Comparison of ENCODE assay signal across 23 mouse cellular contexts in the genomic region with DNA sequence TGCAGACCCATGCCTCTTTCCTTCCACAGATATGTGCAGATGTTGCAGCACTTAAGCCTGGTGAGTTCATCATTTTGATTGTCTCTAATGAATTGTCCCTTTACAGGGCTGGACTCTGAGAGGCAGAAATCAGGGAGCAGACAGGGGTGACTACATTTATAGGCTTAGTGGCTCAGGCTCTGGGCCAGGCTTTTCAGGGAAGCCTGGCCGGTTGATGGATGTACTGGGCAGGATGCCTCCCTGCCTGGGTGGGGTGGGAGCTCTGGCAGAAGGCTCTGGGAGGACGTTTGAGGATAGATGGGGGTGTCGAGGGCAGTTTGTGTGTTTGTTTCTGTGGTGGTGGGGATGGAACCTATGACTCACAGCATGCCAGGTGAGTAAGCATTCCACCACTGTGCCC. TPM values are rescaled to one million over a fixed set of nuclear protein-coding genes. Genes with fewer than 3 reads are reported as not detected.
A peak's percentile ranks its signal among the peaks of the same experiment; 100 is the strongest.
DNase-seq lines count a peak whose midpoint lies in the region; ATAC-seq and TF ChIP-seq lines count a peak whose summit lies in the region.
"Had no signal": no experiment of that assay in that cellular context is flagged by ENCODE, and none has a peak within 500 bp of the region (broad histone marks: within the 10 kb centered on the region; RNA-seq: fewer than 3 reads in every experiment).

No protein-coding gene starts in this region.

- no peaks in the 10 kb centered on the region for H3K27me3 ChIP-seq in midbrain, postnatal 0 days (ENCODE audit: insufficient read depth, low read length)
- H3K27me3 ChIP-seq in midbrain, embryonic 15.5 days (replicated peaks), result no peaks in the 10 kb centered on the region
- H3K27me3 ChIP-seq: hindbrain, embryonic 13.5 days; midbrain, embryonic 13.5 days; stomach, embryonic 15.5 days had no signal

- no peaks in the 10 kb centered on the region for H3K36me3 ChIP-seq in midbrain, postnatal 0 days (ENCODE audit: insufficient read depth, low read length)
- no peaks in the 10 kb centered on the region for H3K36me3 ChIP-seq in midbrain, embryonic 15.5 days (replicated peaks)
- H3K36me3 ChIP-seq: forebrain, embryonic 10.5 days; G1E; limb, embryonic 10.5 days; midbrain, embryonic 13.5 days; stomach, embryonic 15.5 days had no signal

- H3K4me2 ChIP-seq in midbrain, postnatal 0 days (ENCODE audit: low read depth, low read length, poor library complexity, severe bottlenecking), result no peak overlapping the region
- H3K4me2 ChIP-seq in midbrain, embryonic 15.5 days, result no peak overlapping the region
- H3K4me2 ChIP-seq: hindbrain, embryonic 13.5 days; midbrain, embryonic 13.5 days; stomach, embryonic 15.5 days had no signal

- WGBS in midbrain, postnatal 0 days, result 78% methylated on average over 3 of the region's 3 CpGs
- 74% methylated on average over 3 of the region's 3 CpGs for WGBS in midbrain, embryonic 15.5 days

- no peak overlapping the region for H3K9ac ChIP-seq in midbrain, postnatal 0 days (replicated peaks; ENCODE audit: low read length, poor library complexity, severe bottlenecking)
- H3K9ac ChIP-seq in midbrain, embryonic 15.5 days, result no peak overlapping the region
- H3K9ac ChIP-seq: hindbrain, embryonic 13.5 days; liver, postnatal 0 days; midbrain, embryonic 13.5 days; stomach, embryonic 15.5 days had no signal

- no peak for TF ChIP-seq CTCF in midbrain, postnatal 0 days (IDR thresholded peaks at IDR 0.05)

- no peaks in the 10 kb centered on the region for H3K4me1 ChIP-seq in midbrain, postnatal 0 days (ENCODE audit: insufficient read depth, low read length)
- H3K4me1 ChIP-seq in midbrain, embryonic 15.5 days, result no peaks in the 10 kb centered on the region
- H3K4me1 ChIP-seq: midbrain, embryonic 13.5 days had no signal

- DNase-seq in cerebellum, postnatal 10 days, result peak; percentile 54 to 69
- DNase-seq in cerebellum, adult 11 months, result no peak
- peak; percentile 14 for DNase-seq in kidney, adult 18-20 months
- no peak for DNase-seq in kidney, postnatal 14 days
- DNase-seq in midbrain, postnatal 0 days (ENCODE audit: low spot score), result peak; percentile 26
- no peak for DNase-seq in layer of hippocampus, postnatal 25 days (ENCODE audit: extremely low spot score in 1 of 2, low spot score in 1 of 2)
- no peak for DNase-seq in ovary, postnatal 14 days (ENCODE audit: low spot score)
- DNase-seq: cerebellum, postnatal 36 days; kidney, postnatal 10 days; layer of hippocampus, adult 9-11 months; liver, postnatal 0 days; retina, postnatal 1 day; thymus, adult 2 months had no signal

- no peak overlapping the region for H3K27ac ChIP-seq in midbrain, postnatal 0 days (ENCODE audit: low read depth, low read length)
- no peak overlapping the region for H3K27ac ChIP-seq in midbrain, embryonic 15.5 days
- H3K27ac ChIP-seq: forebrain, embryonic 10.5 days; heart, adult 2 months; hindbrain, embryonic 13.5 days; limb, embryonic 10.5 days; midbrain, embryonic 13.5 days; stomach, embryonic 15.5 days had no signal

- no peak for ATAC-seq in midbrain, postnatal 0 days (ENCODE audit: low FRiP score)
- ATAC-seq in midbrain, embryonic 15.5 days (replicated peaks), result no peak
- ATAC-seq: activated CD4-positive, CD25-positive, alpha-beta regulatory T cell, adult 4 months; liver, postnatal 0 days; midbrain, embryonic 13.5 days had no signal

- no peaks in the 10 kb centered on the region for H3K9me3 ChIP-seq in midbrain, postnatal 0 days (ENCODE audit: low read length)
- H3K9me3 ChIP-seq in midbrain, embryonic 15.5 days, result no peaks in the 10 kb centered on the region
- H3K9me3 ChIP-seq: forebrain, embryonic 10.5 days; G1E; hindbrain, embryonic 13.5 days; limb, embryonic 10.5 days; midbrain, embryonic 13.5 days; stomach, embryonic 15.5 days had no signal

- no peak overlapping the region for H3K4me3 ChIP-seq in midbrain, postnatal 0 days (ENCODE audit: low read depth, low read length)
- no peak overlapping the region for H3K4me3 ChIP-seq in midbrain, embryonic 15.5 days
- H3K4me3 ChIP-seq: forebrain, embryonic 10.5 days; heart, adult 2 months; hindbrain, embryonic 13.5 days; limb, embryonic 10.5 days; midbrain, embryonic 13.5 days; stomach, embryonic 15.5 days had no signal

RNA-seq across cellular contexts. Expression of a gene that starts 53.0 kb away (rescaled TPM):
- 64.5 and 77.1 TPM in 2 replicates for total RNA-seq in midbrain, postnatal 0 days (2014; rRNA removed)
- 29.0 and 33.5 TPM in 2 replicates for polyA plus RNA-seq in midbrain, postnatal 0 days (2015; fragmentation: Nextera tagmentation; extraction: Ambion mirVana)
- polyA plus RNA-seq in midbrain, embryonic 15.5 days (2015; fragmentation: Nextera tagmentation; extraction: Ambion mirVana), result 40.4 and 40.8 TPM in 2 replicates
- total RNA-seq in layer of hippocampus, postnatal 25 days (2021), result 10 to 100 TPM; 84.3 to 90.7 TPM

RNA-seq across cellular contexts. Expression of a gene that starts 59.5 kb away (rescaled TPM):
- total RNA-seq in midbrain, postnatal 0 days (2014; rRNA removed), result 13.8 TPM in 2 replicates
- polyA plus RNA-seq in midbrain, postnatal 0 days (2015; fragmentation: Nextera tagmentation; extraction: Ambion mirVana), result 7.9 and 8.1 TPM in 2 replicates
- 10.2 and 10.4 TPM in 2 replicates for polyA plus RNA-seq in midbrain, embryonic 15.5 days (2015; fragmentation: Nextera tagmentation; extraction: Ambion mirVana)
- 1 to 10 TPM; 5.3 to 5.5 TPM for total RNA-seq in layer of hippocampus, postnatal 25 days (2021)
- total RNA-seq: megakaryocyte, adult 5-6 weeks had no signal

Comparison
In these comparisons a context has a peak if more than half of its experiments do, and no peak if none do; other contexts are left out.
1. DNase-seq: peak in cerebellum, postnatal 10 days (2 of 2), kidney, adult 18-20 months (single experiment) and midbrain, postnatal 0 days (single experiment); none in cerebellum, adult 11 months (single experiment), kidney, postnatal 14 days (single experiment), layer of hippocampus, postnatal 25 days (0 of 2) and ovary, postnatal 14 days (single experiment).